Mouse (Mus musculus): ENCODE results near the gene Xcl1. TPM values are rescaled to one million over a fixed set of nuclear protein-coding genes. Genes with fewer than 3 reads are reported as not detected.

The Xcl1 gene
- polyA plus RNA-seq, 1 experiment = not detected

DNA sequence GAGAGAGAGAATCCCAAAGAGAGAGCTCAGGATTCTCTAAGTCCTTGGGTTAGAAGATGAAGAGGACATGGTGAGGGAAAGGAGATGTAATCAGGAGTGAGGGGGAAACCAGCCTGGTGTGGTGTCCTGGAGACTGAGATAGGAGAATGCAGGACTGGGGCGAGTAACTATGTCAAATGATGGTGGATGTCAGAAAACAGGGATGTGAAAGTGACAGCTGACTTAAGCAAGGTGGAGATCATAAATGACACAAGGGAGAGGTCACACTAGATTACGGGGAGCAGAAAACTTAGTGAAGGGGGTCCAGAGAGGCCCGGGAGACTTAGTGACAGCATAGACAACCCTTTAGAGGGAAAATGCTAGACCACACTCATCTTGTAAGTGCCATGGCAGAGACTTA is 23.8 kb upstream of the Xcl1 start:
- no peaks in the 10 kb centered on the region for H3K36me3 ChIP-seq (ENCODE audit: control insufficient read depth, insufficient read depth)

DNA sequence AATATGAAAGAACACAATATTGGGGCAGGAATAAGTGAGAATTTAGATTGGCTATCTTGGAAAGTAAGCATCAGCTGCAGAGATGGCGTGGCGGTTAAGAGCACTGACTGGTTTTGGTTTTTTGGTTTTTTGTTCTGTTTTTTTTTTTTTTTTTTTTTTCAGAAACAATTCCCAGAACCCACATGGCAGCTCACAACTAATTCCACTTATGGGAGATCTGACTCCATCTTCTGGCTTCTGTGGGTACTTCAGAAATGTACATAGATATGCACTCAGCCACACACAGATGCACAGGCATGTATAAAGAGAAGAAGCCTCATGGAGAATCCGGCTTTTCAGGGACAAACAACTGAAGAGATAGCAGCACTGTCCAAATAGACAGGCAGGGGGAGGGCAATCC is 22.6 kb upstream of the Xcl1 start:
- no peaks in the 10 kb centered on the region for H3K36me3 ChIP-seq (ENCODE audit: control insufficient read depth, insufficient read depth)
- H3K79me3 ChIP-seq (ENCODE audit: low read depth) = no peaks in the 10 kb centered on the region
- no peak overlapping the region for H3ac ChIP-seq (ENCODE audit: control insufficient read depth, insufficient read length, low read depth)
- TF ChIP-seq CTCF (IDR thresholded peaks at IDR 0.05; ENCODE audit: control insufficient read depth, insufficient read depth, insufficient read length) (no peak), USF1 (IDR thresholded peaks at IDR 0.05; ENCODE audit: low read depth) (no peak), MAX (IDR thresholded peaks at IDR 0.05) (no peak), CEBPB (IDR thresholded peaks at IDR 0.05; ENCODE audit: low read depth) (no peak), MYOD1 (IDR thresholded peaks at IDR 0.05; ENCODE audit: control insufficient read depth, insufficient read length, low read depth) (no peak), FOSL1 (IDR thresholded peaks at IDR 0.05; ENCODE audit: insufficient read depth, low read length, poor library complexity, severe bottlenecking) (no peak), MYOG (IDR thresholded peaks at IDR 0.05; ENCODE audit: control insufficient read depth, extremely low read depth, insufficient read length) (no peak)
- H3K79me2 ChIP-seq (ENCODE audit: control insufficient read depth, insufficient read depth) = no peaks in the 10 kb centered on the region
- no peaks in the 10 kb centered on the region for H3K27me3 ChIP-seq (ENCODE audit: control insufficient read depth, insufficient read depth, insufficient read length)
- H3K4me3 ChIP-seq (ENCODE audit: insufficient read depth, poor library complexity, severe bottlenecking) = no peak overlapping the region

More for the DNA sequence above, 23.8 kb upstream of the Xcl1 start:
- Histone ChIP-seq H3K79me2 (ENCODE audit: control insufficient read depth, insufficient read depth) (no peaks in the 10 kb centered on the region), H3K4me3 (ENCODE audit: insufficient read depth, poor library complexity, severe bottlenecking) (no peak overlapping the region), H3K27me3 (ENCODE audit: control insufficient read depth, insufficient read depth, insufficient read length) (no peaks in the 10 kb centered on the region), H3ac (ENCODE audit: control insufficient read depth, insufficient read length, low read depth) (no peak overlapping the region), H3K79me3 (ENCODE audit: low read depth) (no peaks in the 10 kb centered on the region)
- TF ChIP-seq FOSL1 (IDR thresholded peaks at IDR 0.05; ENCODE audit: insufficient read depth, low read length, poor library complexity, severe bottlenecking) (no peak), MAX (IDR thresholded peaks at IDR 0.05) (no peak), CTCF (IDR thresholded peaks at IDR 0.05; ENCODE audit: control insufficient read depth, insufficient read depth, insufficient read length) (no peak), USF1 (IDR thresholded peaks at IDR 0.05; ENCODE audit: low read depth) (no peak), CEBPB (IDR thresholded peaks at IDR 0.05; ENCODE audit: low read depth) (no peak), MYOD1 (IDR thresholded peaks at IDR 0.05; ENCODE audit: control insufficient read depth, insufficient read length, low read depth) (no peak), MYOG (IDR thresholded peaks at IDR 0.05; ENCODE audit: control insufficient read depth, extremely low read depth, insufficient read length) (no peak)

DNA sequence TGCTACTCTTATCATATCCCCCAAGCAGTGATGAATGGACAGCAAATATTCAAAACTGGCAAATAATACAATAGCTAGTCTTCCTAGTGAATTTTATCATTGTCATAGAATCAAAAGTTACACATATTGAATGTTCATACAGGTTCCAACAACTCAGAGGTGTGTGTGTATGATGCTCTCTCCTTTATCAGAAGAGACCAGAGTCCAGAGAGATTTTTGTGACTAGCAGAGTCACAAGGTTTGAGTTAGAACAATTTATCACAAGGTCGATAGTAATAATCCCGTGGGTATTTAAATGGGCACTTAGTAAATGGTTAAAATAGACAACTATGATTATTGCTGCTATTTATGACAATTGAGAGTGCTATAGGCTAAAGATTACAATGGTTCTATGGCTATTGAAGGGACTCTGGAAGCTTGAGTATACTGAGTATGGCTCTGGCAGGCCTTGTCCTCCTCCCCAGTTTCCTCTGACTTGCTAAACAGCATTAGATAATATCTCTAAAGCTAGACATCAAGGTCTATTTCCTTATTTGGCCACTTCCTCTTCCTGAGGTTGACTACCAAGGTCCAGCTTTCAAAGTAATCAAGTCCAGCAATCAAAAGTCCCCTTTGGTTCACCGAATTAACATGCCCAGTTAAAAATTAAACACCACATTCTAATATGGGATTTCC is 21.5 kb upstream of the Xcl1 start:
- no peaks in the 10 kb centered on the region for H3K79me2 ChIP-seq (ENCODE audit: control insufficient read depth, insufficient read depth)
- TF ChIP-seq MAX (IDR thresholded peaks at IDR 0.05) = no peak
- TF ChIP-seq MYOG (IDR thresholded peaks at IDR 0.05; ENCODE audit: control insufficient read depth, extremely low read depth, insufficient read length) = no peak
- no peak for TF ChIP-seq USF1 (IDR thresholded peaks at IDR 0.05; ENCODE audit: low read depth)
- TF ChIP-seq MYOD1 (IDR thresholded peaks at IDR 0.05; ENCODE audit: control insufficient read depth, insufficient read length, low read depth) = no peak
- TF ChIP-seq CEBPB (IDR thresholded peaks at IDR 0.05; ENCODE audit: low read depth) = no peak
- no peak for TF ChIP-seq CTCF (IDR thresholded peaks at IDR 0.05; ENCODE audit: control insufficient read depth, insufficient read depth, insufficient read length)
- TF ChIP-seq FOSL1 (IDR thresholded peaks at IDR 0.05; ENCODE audit: insufficient read depth, low read length, poor library complexity, severe bottlenecking) = no peak
- no peak overlapping the region for H3K4me3 ChIP-seq (ENCODE audit: insufficient read depth, poor library complexity, severe bottlenecking)
- H3K27me3 ChIP-seq (ENCODE audit: control insufficient read depth, insufficient read depth, insufficient read length) = no peaks in the 10 kb centered on the region
- no peaks in the 10 kb centered on the region for H3K79me3 ChIP-seq (ENCODE audit: low read depth)
- H3K36me3 ChIP-seq (ENCODE audit: control insufficient read depth, insufficient read depth) = no peaks in the 10 kb centered on the region
- H3ac ChIP-seq (ENCODE audit: control insufficient read depth, insufficient read length, low read depth) = no peak overlapping the region

DNA sequence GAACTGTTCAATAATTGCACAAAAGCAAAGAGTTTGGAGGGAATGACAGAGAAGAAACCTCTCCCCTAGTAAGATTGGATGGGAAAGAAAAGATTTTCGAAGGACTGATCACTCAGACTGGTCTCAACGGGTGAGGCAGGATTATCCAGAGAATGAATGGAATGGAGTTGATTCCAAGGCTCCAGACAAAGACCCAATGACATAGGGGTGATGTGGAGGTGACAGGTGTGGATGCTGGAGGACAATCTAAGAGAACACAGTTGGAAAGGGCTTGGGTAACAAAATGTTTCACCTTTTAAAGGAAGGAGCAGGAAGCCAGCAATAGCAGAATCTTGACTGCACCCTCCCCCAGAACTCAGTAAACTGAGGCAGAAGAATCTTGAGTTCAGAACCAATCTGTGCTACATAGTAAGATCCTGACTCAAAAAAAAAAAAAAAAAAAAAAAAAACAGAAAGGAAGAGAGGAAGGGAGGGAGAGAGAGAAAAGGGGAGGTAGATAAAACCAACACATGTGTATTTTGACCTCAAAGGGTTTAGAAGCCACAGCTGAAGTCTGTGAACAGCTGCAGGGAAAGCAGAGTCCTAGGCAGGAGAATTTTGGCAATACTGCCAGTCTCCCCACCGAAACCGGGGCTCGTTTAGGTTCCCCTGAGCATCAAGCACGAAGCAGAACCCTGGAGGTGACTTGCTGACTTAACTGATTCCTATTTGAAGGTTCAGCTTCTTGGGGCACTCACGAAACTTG is 20.3 kb upstream of the Xcl1 start:
- Histone ChIP-seq H3K27me3 (ENCODE audit: control insufficient read depth, insufficient read depth, insufficient read length) (no peaks in the 10 kb centered on the region), H3K36me3 (ENCODE audit: control insufficient read depth, insufficient read depth) (no peaks in the 10 kb centered on the region), H3K79me2 (ENCODE audit: control insufficient read depth, insufficient read depth) (no peaks in the 10 kb centered on the region), H3K4me3 (ENCODE audit: insufficient read depth, poor library complexity, severe bottlenecking) (no peak overlapping the region), H3K79me3 (ENCODE audit: low read depth) (no peaks in the 10 kb centered on the region), H3ac (ENCODE audit: control insufficient read depth, insufficient read length, low read depth) (no peak overlapping the region)
- no peak for TF ChIP-seq CEBPB (IDR thresholded peaks at IDR 0.05; ENCODE audit: low read depth)
- no peak for TF ChIP-seq MYOG (IDR thresholded peaks at IDR 0.05; ENCODE audit: control insufficient read depth, extremely low read depth, insufficient read length)
- no peak for TF ChIP-seq CTCF (IDR thresholded peaks at IDR 0.05; ENCODE audit: control insufficient read depth, insufficient read depth, insufficient read length)
- no peak for TF ChIP-seq FOSL1 (IDR thresholded peaks at IDR 0.05; ENCODE audit: insufficient read depth, low read length, poor library complexity, severe bottlenecking)
- TF ChIP-seq MAX (IDR thresholded peaks at IDR 0.05) = no peak
- TF ChIP-seq MYOD1 (IDR thresholded peaks at IDR 0.05; ENCODE audit: control insufficient read depth, insufficient read length, low read depth) = no peak
- no peak for TF ChIP-seq USF1 (IDR thresholded peaks at IDR 0.05; ENCODE audit: low read depth)

DNA sequence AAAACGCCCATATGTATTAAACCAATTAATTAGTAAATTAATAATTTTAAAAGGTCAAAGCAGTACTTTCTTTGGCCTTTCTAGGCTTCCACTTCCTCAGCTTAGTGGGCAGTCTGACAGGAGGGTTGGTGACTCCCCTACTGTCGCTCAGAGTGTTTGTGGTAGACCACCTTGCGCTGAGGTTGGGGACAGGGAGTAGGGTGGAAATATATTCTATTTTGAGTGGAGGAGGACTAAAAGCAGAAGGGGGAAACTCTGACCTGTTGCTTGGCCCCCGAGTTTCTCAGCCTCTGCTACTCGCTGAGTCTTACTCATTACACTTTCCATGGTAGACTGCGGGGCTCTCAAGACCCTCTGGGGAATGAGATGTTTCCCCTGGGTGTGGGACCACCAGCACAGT is 18.2 kb upstream of the Xcl1 start:
- no peak overlapping the region for H3K4me3 ChIP-seq (ENCODE audit: insufficient read depth, poor library complexity, severe bottlenecking)
- TF ChIP-seq MAX (IDR thresholded peaks at IDR 0.05) (no peak), MYOG (IDR thresholded peaks at IDR 0.05; ENCODE audit: control insufficient read depth, extremely low read depth, insufficient read length) (no peak), FOSL1 (IDR thresholded peaks at IDR 0.05; ENCODE audit: insufficient read depth, low read length, poor library complexity, severe bottlenecking) (no peak), MYOD1 (IDR thresholded peaks at IDR 0.05; ENCODE audit: control insufficient read depth, insufficient read length, low read depth) (no peak), USF1 (IDR thresholded peaks at IDR 0.05; ENCODE audit: low read depth) (no peak), CEBPB (IDR thresholded peaks at IDR 0.05; ENCODE audit: low read depth) (no peak), CTCF (IDR thresholded peaks at IDR 0.05; ENCODE audit: control insufficient read depth, insufficient read depth, insufficient read length) (no peak)
- H3K36me3 ChIP-seq (ENCODE audit: control insufficient read depth, insufficient read depth) = no peaks in the 10 kb centered on the region
- no peaks in the 10 kb centered on the region for H3K79me3 ChIP-seq (ENCODE audit: low read depth)
- H3K27me3 ChIP-seq (ENCODE audit: control insufficient read depth, insufficient read depth, insufficient read length) = no peaks in the 10 kb centered on the region
- H3ac ChIP-seq (ENCODE audit: control insufficient read depth, insufficient read length, low read depth) = no peak overlapping the region
- no peaks in the 10 kb centered on the region for H3K79me2 ChIP-seq (ENCODE audit: control insufficient read depth, insufficient read depth)
